Mouse (Mus musculus) T-cell, adult 2 months (primary cell): ENCODE measurements around the gene Uxs1.

Experiments used
- DNase-seq: peaks from one replicate; pipeline ENCODE4 v3.0.0; 2022; ENCODE audit warnings: low spot score

The Uxs1 gene

GRCm38 (mm10) chr1:43722459-43722858 lies 105.1 kb downstream of the Uxs1 start:
- no peak for DNase-seq

- DNase-seq = no peak
Observed at GRCm38 (mm10) chr1:43718793-43719192, 108.8 kb downstream of the Uxs1 start.

DNA sequence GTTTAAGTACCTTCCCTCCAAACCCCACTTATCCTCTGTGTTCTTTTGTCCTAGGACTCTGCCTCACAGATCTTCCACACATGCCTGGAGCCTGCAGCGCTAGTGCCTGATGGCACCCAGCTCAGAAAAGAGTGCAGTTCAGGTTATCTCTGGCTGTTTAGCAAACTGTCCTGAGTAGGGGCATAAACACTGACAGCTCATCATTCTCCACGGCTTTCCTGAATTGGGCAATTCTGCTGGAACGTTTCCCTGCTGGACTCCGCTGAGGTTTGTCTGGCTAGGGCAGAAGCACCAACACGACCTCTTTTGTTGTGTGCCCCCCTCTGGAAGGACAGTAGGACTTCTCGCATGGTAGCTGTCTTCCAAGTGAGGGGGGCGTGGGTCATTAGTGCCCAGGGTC lies 109.6 kb downstream of the Uxs1 start:
- no peak for DNase-seq

DNA sequence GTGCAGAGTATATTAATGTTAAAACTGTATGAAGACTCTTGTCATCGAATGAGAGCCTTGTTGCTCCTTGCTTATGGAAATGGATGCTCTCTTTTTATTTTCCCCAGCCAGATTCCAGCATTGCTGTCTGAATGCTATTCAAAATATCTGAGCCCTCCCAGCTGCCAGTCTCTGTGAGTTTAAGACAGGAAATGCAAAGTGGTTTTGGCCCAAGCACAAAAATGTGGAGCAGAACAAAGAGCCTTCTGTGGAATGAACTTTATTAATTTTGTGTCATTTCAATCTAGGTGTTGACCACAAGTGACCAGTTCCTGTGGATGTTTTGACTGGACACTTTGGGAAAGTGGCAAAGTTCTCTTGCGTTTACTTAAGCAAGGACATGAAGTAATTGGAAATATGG lies 112.8 kb downstream of the Uxs1 start:
- no peak for DNase-seq

- DNase-seq = no peak
Observed at GRCm38 (mm10) chr1:43698577-43699000, 129.0 kb downstream of the Uxs1 start.
